Mouse (Mus musculus) cerebellum, adult 8-10 months (tissue): ENCODE measurements at regions not wholly inside any gene's neighbourhood (a gene's known extent, or its start where the extent isn't known, plus 50 kb on each side); places are given as distances from the start of the nearest gene placed in this dataset.
A peak's percentile ranks its signal among the peaks of the same experiment; 100 is the strongest.

Experiments used
- DNase-seq: peaks from one replicate; pipeline ENCODE4 v3.0.0; 2022

- no peak for DNase-seq
Observed at GRCm38 (mm10) chr8:112482041-112482440, 87.8 kb upstream of the Cntnap4 start.

GRCm38 (mm10) chr8:112492286-112492685 is 77.6 kb upstream of the Cntnap4 start:
- DNase-seq = peak; percentile 42

- DNase-seq = no peak
Observed at GRCm38 (mm10) chr8:112498881-112499399, 70.9 kb upstream of the Cntnap4 start.

- no peak for DNase-seq
Observed at GRCm38 (mm10) chr8:112504034-112504433, 65.8 kb upstream of the Cntnap4 start.
